Mouse (Mus musculus): ENCODE measurements at regions not wholly inside any gene's neighbourhood (a gene's known extent, or its start where the extent isn't known, plus 50 kb on each side); places are given as distances from the start of the nearest gene placed in this dataset.

GRCm38 (mm10) chr12:107092151-107092550 is 396.3 kb upstream of the 3110018I06Rik start:
- peaks cover 5% of the 10 kb centered on the region; the same call in 1 of the 2 replicates for H3K27me3 ChIP-seq
- H3K4me1 ChIP-seq (replicated peaks): no peaks in the 10 kb centered on the region
- H3K4me3 ChIP-seq: no peak overlapping the region
- no peaks in the 10 kb centered on the region for H3K9me3 ChIP-seq
- 96% methylated on average over 3 of the region's 3 CpGs for WGBS
- no peak overlapping the region for H3K4me2 ChIP-seq
- ATAC-seq (ENCODE audit: low read depth): no peak
- H3K27ac ChIP-seq (replicated peaks): no peak overlapping the region
- H3K9ac ChIP-seq: no peak overlapping the region
- no peaks in the 10 kb centered on the region for H3K36me3 ChIP-seq

GRCm38 (mm10) chr12:107093326-107093725 is 395.1 kb upstream of the 3110018I06Rik start:
- no peak for ATAC-seq (ENCODE audit: low read depth)
- Histone ChIP-seq H3K9ac (no peak overlapping the region), H3K4me2 (no peak overlapping the region), H3K9me3 (no peaks in the 10 kb centered on the region), H3K27ac (replicated peaks) (no peak overlapping the region), H3K27me3 (peaks cover 5% of the 10 kb centered on the region; the same call in 1 of the 2 replicates), H3K36me3 (no peaks in the 10 kb centered on the region), H3K4me3 (no peak overlapping the region), H3K4me1 (replicated peaks) (no peaks in the 10 kb centered on the region)
- WGBS: 80% methylated on average over 13 of the region's 13 CpGs

GRCm38 (mm10) chr12:107095409-107095808 is 393.0 kb upstream of the 3110018I06Rik start:
- Histone ChIP-seq H3K9me3 (no peaks in the 10 kb centered on the region), H3K4me3 (no peak overlapping the region), H3K36me3 (no peaks in the 10 kb centered on the region), H3K9ac (no peak overlapping the region), H3K4me2 (no peak overlapping the region), H3K27ac (replicated peaks) (no peak overlapping the region), H3K4me1 (replicated peaks) (peaks cover 10% of the 10 kb centered on the region), H3K27me3 (no peaks in the 10 kb centered on the region)
- no peak for ATAC-seq (ENCODE audit: low read depth)
- WGBS: 68% methylated on average over 6 of the region's 6 CpGs

GRCm38 (mm10) chr12:107104570-107104969 is 383.9 kb upstream of the 3110018I06Rik start:
- Histone ChIP-seq H3K27me3 (no peaks in the 10 kb centered on the region), H3K4me3 (no peak overlapping the region), H3K27ac (replicated peaks) (peak overlapping the region; percentile 80), H3K4me2 (no peak overlapping the region), H3K9ac (no peak overlapping the region), H3K36me3 (no peaks in the 10 kb centered on the region), H3K4me1 (replicated peaks) (peaks cover 41% of the 10 kb centered on the region), H3K9me3 (no peaks in the 10 kb centered on the region)
- 35% methylated on average over 8 of the region's 8 CpGs for WGBS
- ATAC-seq (ENCODE audit: low read depth): peak; percentile 75

GRCm38 (mm10) chr12:107105017-107105416 is 383.4 kb upstream of the 3110018I06Rik start:
- Histone ChIP-seq H3K4me1 (replicated peaks) (peaks cover 38% of the 10 kb centered on the region), H3K36me3 (no peaks in the 10 kb centered on the region), H3K4me3 (no peak overlapping the region), H3K27me3 (no peaks in the 10 kb centered on the region), H3K9me3 (no peaks in the 10 kb centered on the region), H3K27ac (replicated peaks) (peak overlapping the region; percentile 80), H3K4me2 (no peak overlapping the region), H3K9ac (no peak overlapping the region)
- ATAC-seq (ENCODE audit: low read depth): peak; percentile 28; the same call in 1 of the 2 replicates
- whole genome bisulfite sequencing: 55% methylated on average over 11 of the region's 11 CpGs

GRCm38 (mm10) chr12:107111908-107112770 is 376.3 kb upstream of the 3110018I06Rik start:
- Histone ChIP-seq H3K4me1 (replicated peaks) (peaks cover 13% of the 10 kb centered on the region), H3K4me2 (peak overlapping the region; percentile 40), H3K27ac (replicated peaks) (peak overlapping the region; percentile 76), H3K9me3 (peaks cover 6% of the 10 kb centered on the region; the same call in 1 of the 2 replicates), H3K9ac (0 out of 2 replicates have a peak overlapping the region, but pooled peaks have one; percentile 34), H3K27me3 (no peaks in the 10 kb centered on the region), H3K36me3 (no peaks in the 10 kb centered on the region), H3K4me3 (no peak overlapping the region)
- 33% methylated on average over 18 of the region's 18 CpGs for whole genome bisulfite sequencing
- ATAC-seq (ENCODE audit: low read depth): peak; percentile 53

- no peak overlapping the region for H3K4me3 ChIP-seq
- peaks cover 6% of the 10 kb centered on the region; the same call in 1 of the 2 replicates for H3K9me3 ChIP-seq
- H3K27me3 ChIP-seq: no peaks in the 10 kb centered on the region; the same call in 1 of the 2 replicates
- H3K4me1 ChIP-seq (replicated peaks): peaks cover 5% of the 10 kb centered on the region; the same call in 1 of the 2 replicates
- 86% methylated on average over 3 of the region's 3 CpGs for WGBS
- H3K27ac ChIP-seq (replicated peaks): no peak overlapping the region
- no peak for ATAC-seq (ENCODE audit: low read depth)
- H3K9ac ChIP-seq: no peak overlapping the region
- H3K36me3 ChIP-seq: no peaks in the 10 kb centered on the region
- H3K4me2 ChIP-seq: no peak overlapping the region
Observed at GRCm38 (mm10) chr12:107118364-107118763, 370.1 kb upstream of the 3110018I06Rik start.

- no peaks in the 10 kb centered on the region; the same call in 1 of the 2 replicates for H3K27me3 ChIP-seq
- H3K27ac ChIP-seq (replicated peaks): no peak overlapping the region
- H3K4me3 ChIP-seq: no peak overlapping the region
- H3K36me3 ChIP-seq: no peaks in the 10 kb centered on the region
- H3K4me1 ChIP-seq (replicated peaks): peaks cover 5% of the 10 kb centered on the region; the same call in 1 of the 2 replicates
- WGBS: 66% methylated on average over 10 of the region's 10 CpGs
- H3K4me2 ChIP-seq: no peak overlapping the region
- ATAC-seq (ENCODE audit: low read depth): no peak
- no peak overlapping the region for H3K9ac ChIP-seq
- peaks cover 3% of the 10 kb centered on the region; the same call in 1 of the 2 replicates for H3K9me3 ChIP-seq
Observed at GRCm38 (mm10) chr12:107119076-107119475, 369.4 kb upstream of the 3110018I06Rik start.

GRCm38 (mm10) chr12:107120486-107121186 is 367.8 kb upstream of the 3110018I06Rik start:
- Histone ChIP-seq H3K4me2 (no peak overlapping the region), H3K9me3 (no peaks in the 10 kb centered on the region), H3K9ac (no peak overlapping the region), H3K27me3 (no peaks in the 10 kb centered on the region; the same call in 1 of the 2 replicates), H3K4me3 (no peak overlapping the region), H3K4me1 (replicated peaks) (peaks cover 13% of the 10 kb centered on the region; the same call in 1 of the 2 replicates), H3K27ac (replicated peaks) (no peak overlapping the region), H3K36me3 (no peaks in the 10 kb centered on the region)
- 90% methylated on average over 21 of the region's 21 CpGs for WGBS
- no peak for ATAC-seq (ENCODE audit: low read depth)

GRCm38 (mm10) chr12:107121990-107122389 is 366.4 kb upstream of the 3110018I06Rik start:
- Histone ChIP-seq H3K9ac (no peak overlapping the region), H3K27ac (replicated peaks) (no peak overlapping the region), H3K27me3 (no peaks in the 10 kb centered on the region; the same call in 1 of the 2 replicates), H3K36me3 (no peaks in the 10 kb centered on the region), H3K4me2 (no peak overlapping the region), H3K9me3 (no peaks in the 10 kb centered on the region), H3K4me1 (replicated peaks) (peaks cover 14% of the 10 kb centered on the region; the same call in 1 of the 2 replicates), H3K4me3 (no peak overlapping the region)
- ATAC-seq (ENCODE audit: low read depth): no peak
- 49% methylated on average over 4 of the region's 4 CpGs for WGBS

- Histone ChIP-seq H3K4me2 (no peak overlapping the region), H3K36me3 (no peaks in the 10 kb centered on the region), H3K9ac (no peak overlapping the region), H3K27me3 (no peaks in the 10 kb centered on the region), H3K27ac (replicated peaks) (no peak overlapping the region), H3K4me1 (replicated peaks) (peaks cover 14% of the 10 kb centered on the region; the same call in 1 of the 2 replicates), H3K9me3 (no peaks in the 10 kb centered on the region), H3K4me3 (no peak overlapping the region)
- WGBS: 90% methylated on average over 8 of the region's 8 CpGs
- ATAC-seq (ENCODE audit: low read depth): no peak
Observed at GRCm38 (mm10) chr12:107123661-107124060, 364.8 kb upstream of the 3110018I06Rik start.
